Mouse (Mus musculus) megakaryocyte-erythroid progenitor cell, adult 5-6 weeks (primary cell): ENCODE results near the gene Slc5a11. TPM values are rescaled to one million over a fixed set of nuclear protein-coding genes. Genes with fewer than 3 reads are reported as not detected.

Experiments
- ATAC-seq: replicated peaks from 2 replicates; pipeline ENCODE4 v1.8.0; 2016; ENCODE audit warnings: mild to moderate bottlenecking, inconsistent platforms; ENCODE audit not compliant: severe bottlenecking, poor library complexity, low FRiP score, low TSS enrichment
- total RNA-seq, 2 experiments: library from RNA; stranded (forward) in 1 of 2; stranded (reverse) in 1 of 2; fragments of 200-1000, 215-1000 nt in 1 of 2; fragments of >200 nt in 1 of 2; fragmentation: Nextera tagmentation in 1 of 2; gene quantifications; 2 replicates each; pipeline ENCODE4 v1.2.3; 2014 to 2017

The Slc5a11 gene
- total RNA-seq, 2 experiments from 2014 or later = not detected

GRCm38 (mm10) chr7:123209864-123210263 lies 4.7 kb upstream of the Slc5a11 start:
- peak; percentile 37; the same call in 1 of the 2 replicates for ATAC-seq

GRCm38 (mm10) chr7:123211461-123211860 lies 3.1 kb upstream of the Slc5a11 start:
- no peak for ATAC-seq

GRCm38 (mm10) chr7:123212316-123212715 lies 2.3 kb upstream of the Slc5a11 start:
- ATAC-seq = no peak

- ATAC-seq = no peak
These were observed 558 bp downstream of the Slc5a11 start for GRCm38 (mm10) chr7:123215138-123215537.

- ATAC-seq = no peak
These were observed 3.1 kb downstream of the Slc5a11 start for GRCm38 (mm10) chr7:123217448-123218354.

GRCm38 (mm10) chr7:123218620-123219019 lies 4.0 kb downstream of the Slc5a11 start:
- ATAC-seq = no peak

GRCm38 (mm10) chr7:123219781-123220632 lies 5.4 kb downstream of the Slc5a11 start:
- ATAC-seq = no peak

GRCm38 (mm10) chr7:123220633-123220942 lies 6.0 kb downstream of the Slc5a11 start:
- ATAC-seq = no peak

GRCm38 (mm10) chr7:123224076-123224475 lies 9.5 kb downstream of the Slc5a11 start:
- no peak for ATAC-seq

- no peak for ATAC-seq
These were observed 10.6 kb downstream of the Slc5a11 start for GRCm38 (mm10) chr7:123225159-123225558.

GRCm38 (mm10) chr7:123235449-123235848 lies 20.9 kb downstream of the Slc5a11 start:
- peak; percentile 84 for ATAC-seq

- no peak for ATAC-seq
These were observed 24.0 kb downstream of the Slc5a11 start for GRCm38 (mm10) chr7:123238621-123239020.

GRCm38 (mm10) chr7:123240064-123240463 lies 25.5 kb downstream of the Slc5a11 start:
- ATAC-seq = no peak

- ATAC-seq = no peak
These were observed 27.7 kb downstream of the Slc5a11 start for GRCm38 (mm10) chr7:123242241-123242640.

GRCm38 (mm10) chr7:123244833-123245232 lies 30.3 kb downstream of the Slc5a11 start:
- peak; percentile 65 for ATAC-seq

- ATAC-seq = peak; percentile 65
These were observed 32.0 kb downstream of the Slc5a11 start for GRCm38 (mm10) chr7:123246504-123247084.

GRCm38 (mm10) chr7:123248166-123248565 lies 33.6 kb downstream of the Slc5a11 start:
- no peak for ATAC-seq

GRCm38 (mm10) chr7:123251343-123251742 lies 36.8 kb downstream of the Slc5a11 start:
- no peak for ATAC-seq

GRCm38 (mm10) chr7:123253396-123253795 lies 38.8 kb downstream of the Slc5a11 start:
- no peak for ATAC-seq
